Mouse (Mus musculus) frontal cortex, adult (tissue): ENCODE measurements around the gene Trpc5.

ENCODE experiments used
- ATAC-seq: cut with Nextera tagmentation; 2 replicates; pipeline ENCODE4 v1.9.2; 2017; ENCODE audit warnings: mild to moderate bottlenecking, moderate library complexity, mixed read lengths; ENCODE audit not compliant: low TSS enrichment

Trpc5 gene

DNA sequence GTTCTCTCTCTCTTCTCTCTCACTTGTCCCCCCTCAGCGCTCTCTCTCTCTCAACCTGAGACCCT lies at the start of gene Trpc5:
Gene Trpc5, minus strand, starts transcription at position 39 of the 65 bp plus-strand sequence.
- ATAC-seq = no peak

DNA sequence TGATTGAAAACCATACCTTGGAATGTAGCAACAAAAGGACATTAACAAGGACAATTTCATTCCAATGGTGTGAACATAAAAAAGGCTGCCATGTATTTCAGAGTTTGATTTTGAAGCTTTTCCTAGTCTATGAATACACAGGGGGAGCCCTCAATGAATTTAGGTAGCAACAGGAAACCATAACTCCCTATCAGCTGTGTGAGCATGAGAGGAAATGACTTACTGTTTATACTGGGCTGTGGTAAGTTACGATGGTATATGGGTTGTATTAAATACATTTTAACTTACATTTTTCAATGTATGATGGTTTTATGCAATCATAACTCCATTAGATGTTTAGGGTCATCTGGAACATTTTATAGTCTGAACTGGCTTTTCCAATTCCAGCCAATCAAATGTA lies 28.4 kb upstream of the Trpc5 start:
- no peak for ATAC-seq

DNA sequence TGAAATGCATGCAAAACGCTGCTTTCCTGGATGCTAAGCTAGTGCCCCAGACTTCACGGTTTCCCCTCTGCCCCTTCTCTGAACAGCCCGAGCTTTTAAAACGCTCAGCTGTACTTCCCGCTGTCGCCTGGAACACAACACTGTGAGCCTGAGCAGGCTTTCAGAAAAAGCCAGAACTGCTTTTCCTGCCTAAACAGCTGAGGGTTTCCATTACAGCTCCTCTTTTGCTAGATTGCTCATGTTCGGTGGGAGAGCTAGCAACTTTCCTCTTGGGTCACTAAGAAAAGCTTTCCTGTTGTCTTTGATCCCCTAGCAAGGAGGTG lies 1.8 kb upstream of the Trpc5 start:
- ATAC-seq = peak; percentile 64

DNA sequence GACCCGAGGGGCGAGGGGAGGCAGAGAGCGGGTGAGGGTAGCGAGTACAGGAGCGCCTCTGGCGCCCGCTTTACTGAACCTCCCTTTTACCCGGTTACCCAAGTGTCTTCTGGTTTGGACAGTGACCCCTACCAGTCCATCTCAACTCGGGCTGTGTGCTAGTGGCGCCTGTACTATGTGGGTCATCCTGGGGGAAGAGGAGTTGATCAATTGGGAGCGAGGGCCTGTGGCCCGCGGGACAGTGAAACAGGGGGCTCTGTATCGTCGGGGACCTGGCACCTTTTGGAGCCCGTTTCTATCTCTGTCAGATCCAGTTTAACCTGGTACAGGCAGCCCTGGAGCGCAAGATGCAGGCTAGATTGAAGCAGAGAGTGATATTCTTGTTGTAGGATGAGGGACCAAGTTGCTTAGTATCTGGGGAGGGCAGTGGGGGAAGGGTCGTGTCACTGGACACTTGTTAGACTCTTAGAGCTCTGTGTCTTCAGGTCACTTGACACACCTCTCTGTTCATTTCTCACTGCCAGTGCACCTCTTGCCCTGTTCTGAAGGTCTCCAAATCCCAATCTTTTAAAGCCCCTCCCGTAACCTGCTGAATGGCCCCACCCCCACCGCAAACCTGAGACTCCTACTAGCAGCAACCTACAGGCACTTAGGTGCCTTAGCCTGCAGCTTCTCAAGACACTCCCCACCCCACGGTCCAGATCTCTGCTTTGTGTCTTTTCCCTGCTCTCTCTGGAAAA lies 1.3 kb upstream of the Trpc5 start:
- peak; percentile 54 for ATAC-seq

DNA sequence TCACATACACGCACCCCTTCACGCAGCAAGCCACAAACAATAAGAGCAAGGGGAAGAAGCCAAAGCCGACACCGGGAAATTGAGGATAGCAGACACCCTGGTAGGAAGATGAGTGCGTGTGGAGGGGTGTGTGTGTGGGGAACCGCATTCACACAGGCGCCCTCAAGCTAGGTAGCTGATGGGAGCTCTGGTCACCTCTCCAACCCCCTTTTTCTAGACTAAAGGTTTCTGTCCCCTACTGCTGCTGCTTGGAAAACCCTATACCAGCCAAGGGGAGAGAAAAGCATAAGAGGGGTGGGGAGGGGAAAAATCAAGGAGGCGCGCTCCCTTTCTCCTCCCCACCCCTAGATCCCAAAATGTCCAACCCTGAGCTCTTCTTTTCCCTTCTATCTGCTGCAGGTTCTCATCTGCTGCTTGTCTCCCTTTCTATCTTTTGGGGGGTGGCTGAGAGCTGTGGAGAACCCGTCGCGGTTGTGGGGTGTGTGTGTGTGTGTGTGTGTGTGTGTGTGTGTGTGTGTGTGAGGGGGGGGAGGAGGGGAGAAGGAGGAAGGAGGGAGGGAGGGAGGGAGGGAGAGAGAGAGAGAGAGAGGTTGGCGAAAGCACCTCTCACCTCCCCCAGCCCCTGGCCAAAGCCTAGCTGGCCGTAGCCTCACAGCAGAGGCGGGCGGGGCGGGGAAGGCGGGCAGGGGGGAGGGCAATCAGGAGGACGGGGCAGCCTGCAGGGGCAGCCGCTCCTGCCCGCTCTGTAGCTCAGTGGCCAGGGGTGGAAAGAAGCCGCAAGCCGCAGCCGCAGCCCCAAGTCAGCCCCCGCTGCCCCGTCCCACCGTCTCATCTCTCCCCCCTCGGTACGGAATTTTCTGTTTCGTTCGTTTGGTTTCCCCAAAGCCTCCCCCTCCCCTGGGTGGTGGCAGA lies 483 bp upstream of the Trpc5 start, which contains the start of gene Rtl4:
Gene Rtl4, plus strand, starts transcription at position 701 of the 912 bp plus-strand sequence.
- peak; percentile 39; the same call in 1 of the 2 replicates for ATAC-seq

DNA sequence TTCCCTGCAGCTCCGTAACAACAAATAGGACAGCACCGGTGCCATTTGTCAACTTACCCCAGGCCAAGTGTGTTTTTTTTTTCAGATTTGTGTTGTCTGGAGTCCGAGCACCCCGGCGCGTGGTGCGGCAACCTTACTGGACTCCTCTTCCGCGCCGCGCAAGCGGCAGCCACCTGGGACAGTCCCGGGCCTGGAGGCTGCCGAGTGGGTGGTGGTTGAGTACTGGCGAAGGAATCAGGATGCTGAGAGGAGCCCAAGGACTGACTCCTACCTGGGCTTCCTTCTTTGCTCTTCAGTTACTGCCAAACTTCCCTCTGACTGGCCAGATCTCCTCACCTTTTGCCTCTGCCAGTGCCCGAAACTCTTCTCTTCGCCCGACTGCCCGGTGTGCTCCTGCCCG lies 238 bp downstream of the Trpc5 start:
- ATAC-seq = 0 out of 2 replicates have a peak, but pooled peaks have one; percentile 27

DNA sequence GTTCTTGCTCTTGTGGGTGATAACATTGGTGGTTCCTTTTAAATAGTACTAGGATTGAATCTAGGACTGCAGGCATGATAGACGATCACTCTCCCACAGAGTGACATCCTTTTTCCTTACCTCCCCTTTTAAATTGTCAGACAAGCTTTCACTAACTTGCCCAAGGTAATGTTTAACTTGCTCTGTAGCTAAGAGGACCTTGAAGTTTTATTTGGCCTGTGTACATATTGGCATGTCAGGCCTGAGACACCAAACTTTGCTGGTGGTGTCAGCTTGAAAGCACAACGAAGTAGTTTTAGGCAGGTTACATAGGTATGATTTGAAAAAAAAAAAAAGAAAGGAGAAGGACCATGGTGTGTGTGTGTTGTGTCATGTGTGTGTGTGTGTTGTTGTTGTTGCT lies 35.8 kb downstream of the Trpc5 start:
- ATAC-seq = no peak

DNA sequence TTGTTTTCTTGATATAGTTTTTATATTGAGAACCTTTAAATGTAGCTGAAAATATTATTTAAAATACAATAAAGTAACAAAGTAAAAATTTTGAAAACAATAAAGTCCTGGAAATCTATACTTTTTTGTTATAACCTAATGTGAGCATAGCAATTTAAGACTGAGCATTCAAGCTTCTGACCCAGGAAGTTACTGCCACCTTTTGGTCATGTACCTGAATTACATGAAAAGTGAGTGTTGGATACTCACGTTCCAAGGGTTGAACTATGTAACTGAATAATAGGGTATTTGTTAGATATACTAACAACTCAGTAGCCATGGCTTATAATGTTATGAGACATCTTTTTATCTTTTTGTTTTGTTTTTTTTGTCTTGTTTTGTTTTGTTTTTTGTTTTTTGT lies 42.6 kb downstream of the Trpc5 start:
- no peak for ATAC-seq

DNA sequence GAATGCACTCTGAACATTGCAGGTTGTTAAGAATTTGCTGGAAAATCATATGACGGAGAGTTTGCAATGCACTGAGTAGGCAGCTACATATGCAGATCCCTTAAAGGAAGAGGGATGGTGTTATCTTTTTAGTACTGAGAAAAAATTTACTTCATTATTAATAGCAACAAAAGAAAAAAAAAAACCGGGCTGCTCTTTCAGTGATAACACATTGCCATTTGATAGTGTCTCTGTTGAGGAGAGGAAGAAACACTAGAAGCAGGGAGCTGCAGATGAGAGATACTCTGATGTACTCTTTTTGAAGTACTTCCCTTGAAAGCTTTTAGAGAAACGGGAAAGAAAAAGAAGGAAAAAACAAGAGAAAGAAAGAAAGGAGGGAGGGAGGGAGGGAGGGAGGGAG lies 43.2 kb downstream of the Trpc5 start:
- no peak for ATAC-seq

DNA sequence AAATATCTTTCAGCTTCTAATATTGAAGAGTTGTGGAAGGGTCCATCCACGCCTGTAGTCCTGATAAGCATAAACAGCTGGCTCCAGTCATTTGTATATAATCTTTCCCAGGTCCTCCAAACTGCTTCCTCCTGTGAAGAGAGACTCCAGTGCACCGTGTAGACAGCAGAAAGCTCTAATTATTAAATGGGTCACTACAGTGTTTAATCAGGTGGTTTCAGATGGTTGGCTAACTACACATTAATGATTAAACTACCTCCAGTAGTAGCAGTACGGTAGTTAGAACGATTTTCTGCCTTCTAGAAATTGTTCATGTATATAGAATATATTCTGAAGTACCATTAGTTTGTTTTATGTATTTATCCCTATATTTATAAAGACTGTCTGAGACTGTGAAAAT lies 75.2 kb downstream of the Trpc5 start:
- ATAC-seq = no peak

DNA sequence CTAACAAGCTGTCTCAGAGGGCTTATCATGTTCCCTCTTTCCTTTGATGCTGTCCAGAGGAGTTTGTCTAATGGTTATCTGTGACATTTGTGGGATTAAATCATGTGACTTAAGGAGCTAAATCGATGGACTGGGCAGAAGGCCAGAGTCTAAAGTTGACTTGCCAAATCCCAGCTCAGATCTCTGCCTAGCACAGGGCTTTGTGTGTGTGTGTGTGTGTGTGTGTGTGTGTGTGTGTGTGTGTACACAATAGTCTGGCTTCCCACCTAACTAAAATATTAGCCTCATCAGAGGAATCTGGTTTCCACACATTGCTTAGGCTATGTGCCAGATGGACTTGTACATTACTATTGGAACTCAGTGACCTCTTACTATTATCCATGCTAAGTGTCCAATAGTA lies 151.5 kb downstream of the Trpc5 start:
- no peak for ATAC-seq

DNA sequence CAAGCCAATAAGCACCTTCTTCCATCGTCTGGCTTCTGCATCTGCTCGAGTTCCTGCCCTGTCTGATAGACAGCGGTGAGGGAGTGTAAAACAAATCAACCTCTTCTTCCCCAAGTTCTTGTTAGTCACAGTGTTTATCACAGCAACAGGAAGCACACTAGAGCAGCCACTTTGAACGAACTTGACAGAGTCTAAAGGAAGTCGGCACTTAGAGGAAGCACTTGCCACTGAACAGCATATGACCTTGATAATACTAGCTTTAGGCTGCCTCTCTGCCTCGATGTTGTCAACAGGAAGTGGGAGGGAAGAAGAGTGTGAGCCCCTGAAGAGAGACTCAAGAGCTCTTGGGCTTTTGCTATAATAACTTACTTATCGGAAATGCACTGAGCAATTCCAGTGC lies 161.9 kb downstream of the Trpc5 start:
- no peak for ATAC-seq

DNA sequence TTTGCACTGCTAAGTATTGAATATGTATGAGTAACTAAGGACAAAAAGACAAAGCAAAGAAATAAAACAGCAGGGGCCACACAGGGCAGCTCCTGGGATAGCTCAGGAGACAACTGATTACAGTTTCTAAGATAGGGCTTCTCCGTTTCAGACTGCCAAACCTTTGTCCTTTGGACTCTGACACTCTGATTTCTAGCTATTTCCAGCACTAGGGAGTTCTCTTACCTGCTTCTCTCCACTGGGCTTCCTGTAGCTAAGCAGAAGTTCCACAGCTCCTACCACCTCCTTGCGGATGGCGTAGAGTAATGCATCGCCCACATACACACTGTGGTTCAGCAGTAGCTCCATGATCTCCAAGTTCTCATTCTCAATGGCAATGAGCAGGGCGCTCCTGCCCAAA lies 164.7 kb downstream of the Trpc5 start:
- ATAC-seq = peak; percentile 52; the same call in 1 of the 2 replicates

DNA sequence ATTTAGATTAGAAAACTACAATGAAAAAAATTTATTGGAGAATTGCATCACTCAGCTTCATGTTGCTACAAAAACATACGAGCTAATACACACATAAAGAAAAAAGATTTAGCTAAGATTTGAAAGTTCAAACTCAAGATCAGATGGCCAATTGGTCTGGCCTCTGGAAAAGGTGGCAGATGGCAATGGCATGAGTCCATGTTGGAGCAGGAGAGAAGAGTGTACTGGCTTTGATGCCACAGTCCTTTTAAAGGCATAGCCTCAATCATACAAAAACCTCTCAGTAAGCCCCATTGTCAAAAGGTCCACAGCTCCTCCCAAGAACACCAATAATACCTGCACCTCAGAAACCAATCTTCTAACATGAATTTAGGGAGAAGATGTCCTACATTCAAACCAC lies 196.6 kb downstream of the Trpc5 start:
- no peak for ATAC-seq

DNA sequence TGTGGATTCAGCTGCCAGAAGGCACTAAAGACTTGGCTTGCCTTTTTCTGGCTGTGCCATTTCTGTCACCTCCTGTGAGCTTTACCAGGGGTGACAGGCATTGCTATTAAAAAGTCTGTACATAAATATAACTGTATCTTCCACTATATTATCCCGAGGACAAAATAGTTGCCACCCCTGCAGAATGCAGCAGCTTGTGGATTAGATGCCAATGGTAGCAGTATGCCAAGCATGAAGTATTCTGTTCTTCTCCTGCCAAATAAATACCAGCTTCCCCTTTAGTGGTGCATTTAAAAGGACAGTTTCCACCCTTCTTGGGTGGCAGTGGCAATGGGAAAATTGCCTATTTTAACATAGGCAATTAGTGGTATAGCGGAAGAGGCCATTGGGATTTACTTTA lies 223.6 kb downstream of the Trpc5 start:
- ATAC-seq = peak; percentile 88

DNA sequence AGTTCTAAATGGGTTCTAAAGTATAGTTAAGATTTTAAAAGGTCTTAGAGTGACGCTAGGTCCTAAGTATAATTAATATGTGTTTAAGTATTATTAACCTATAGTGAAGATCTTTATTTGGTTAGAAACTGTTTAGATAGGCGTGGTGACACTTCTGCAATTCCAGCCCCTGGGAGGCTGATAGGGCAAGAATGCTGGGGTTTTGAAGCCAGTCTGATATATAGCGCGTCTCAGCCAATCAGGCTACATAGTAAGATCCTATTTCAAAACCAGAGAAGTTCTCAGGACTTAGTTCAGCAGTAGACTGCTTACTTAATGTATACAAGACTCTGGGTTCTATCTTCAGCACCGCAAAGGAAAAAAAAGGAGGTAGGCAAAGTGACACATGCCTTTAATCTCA lies 231.7 kb downstream of the Trpc5 start, which contains the start of gene Trpc5os:
Gene Trpc5os, plus strand, starts transcription at position 301 of the 400 bp plus-strand sequence.
- no peak for ATAC-seq

DNA sequence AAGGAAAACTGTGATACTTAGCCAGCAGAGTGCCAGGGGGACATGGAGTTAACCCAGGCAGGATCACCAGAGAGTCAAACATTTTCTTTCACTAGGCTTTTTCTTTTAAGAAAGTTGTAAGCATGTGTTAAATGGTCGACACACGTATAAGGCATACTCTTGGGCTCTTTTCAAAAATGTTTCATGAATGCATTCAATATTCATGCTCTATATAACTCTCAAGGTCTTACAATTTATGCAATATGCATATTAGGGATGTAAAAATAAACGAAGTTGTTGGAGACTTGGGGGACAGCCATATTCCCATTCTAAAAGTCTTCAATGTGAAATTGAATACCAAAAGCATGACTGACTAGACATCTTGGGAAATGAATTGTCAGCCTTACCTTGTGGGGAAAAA lies 264.1 kb downstream of the Trpc5 start:
- peak; percentile 56 for ATAC-seq

DNA sequence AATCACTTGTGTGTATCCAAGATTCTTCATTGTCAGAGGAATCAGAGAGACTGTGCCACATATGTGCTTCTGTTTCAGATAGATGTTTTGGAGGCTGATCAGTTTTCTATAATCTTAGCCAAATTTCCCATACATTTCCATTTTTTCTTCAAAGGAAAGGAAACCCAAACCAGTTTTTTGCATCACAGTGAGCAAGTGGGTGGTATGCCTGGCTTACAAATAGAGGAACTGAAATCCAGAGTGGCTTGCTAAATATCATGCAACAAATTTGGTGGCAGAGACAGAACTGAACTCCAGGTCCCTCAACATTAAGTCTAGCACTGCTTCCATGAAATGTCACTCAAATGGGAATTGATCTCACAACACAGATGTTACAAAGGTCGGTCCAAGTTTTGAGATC lies 266.9 kb downstream of the Trpc5 start:
- peak; percentile 53 for ATAC-seq

DNA sequence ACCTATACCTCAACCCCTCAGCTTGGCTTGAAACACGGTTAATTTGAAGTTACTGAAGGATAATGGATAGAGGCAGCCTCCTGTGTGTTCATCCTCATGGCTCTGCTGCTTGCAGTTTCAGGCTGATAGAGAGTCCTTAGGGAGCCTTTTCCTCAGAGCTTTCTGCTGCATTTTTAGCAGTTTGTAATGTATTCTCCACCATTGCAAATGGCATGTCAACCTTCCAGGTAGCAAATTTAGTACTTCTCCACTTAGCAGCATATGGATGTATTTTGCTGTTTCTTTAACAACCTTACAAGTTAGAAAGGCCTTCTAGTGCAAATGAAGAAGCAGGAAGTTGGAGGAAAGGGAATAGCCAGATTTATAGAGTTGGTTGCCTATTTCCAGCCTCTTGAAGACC lies 267.7 kb downstream of the Trpc5 start:
- ATAC-seq = peak; percentile 86

DNA sequence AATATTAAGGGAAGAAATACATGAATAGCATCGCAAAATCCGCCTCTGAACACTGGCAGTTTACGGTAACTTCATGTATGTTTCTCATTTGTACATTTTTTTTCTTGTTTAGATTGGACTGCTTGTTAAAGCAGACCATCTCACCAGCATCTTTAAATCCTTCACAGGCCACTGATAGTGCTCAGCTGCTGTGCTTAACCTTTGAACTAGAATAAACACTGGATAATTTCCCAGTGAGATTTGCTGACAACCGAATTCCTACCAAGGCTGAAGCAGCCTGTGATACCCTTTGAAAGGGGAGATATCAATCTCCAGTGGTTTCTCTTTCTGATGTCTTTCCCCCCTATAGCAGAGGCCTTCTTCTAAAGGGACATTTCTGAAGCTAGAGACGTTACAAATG lies 279.9 kb downstream of the Trpc5 start:
- ATAC-seq = no peak

DNA sequence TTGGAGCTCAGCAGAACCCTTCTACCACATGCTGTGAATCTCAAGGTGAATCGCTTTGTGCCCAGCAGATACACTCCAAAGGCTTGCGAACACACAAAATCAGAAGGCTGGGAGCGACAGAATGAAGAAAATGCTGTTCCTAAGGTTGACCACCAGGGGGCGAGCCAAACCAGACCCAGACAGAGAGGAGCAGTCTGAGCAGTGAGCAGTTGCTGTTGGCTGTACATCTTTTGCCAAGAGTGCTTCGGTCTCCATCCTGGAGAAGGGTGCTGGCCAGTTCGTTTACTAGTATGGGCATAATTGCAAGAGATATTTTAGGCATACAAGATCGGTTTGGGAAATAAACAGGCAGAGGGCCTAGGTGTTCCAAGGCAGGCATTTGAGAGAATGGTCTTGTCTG lies 284.5 kb downstream of the Trpc5 start:
- peak; percentile 92 for ATAC-seq

DNA sequence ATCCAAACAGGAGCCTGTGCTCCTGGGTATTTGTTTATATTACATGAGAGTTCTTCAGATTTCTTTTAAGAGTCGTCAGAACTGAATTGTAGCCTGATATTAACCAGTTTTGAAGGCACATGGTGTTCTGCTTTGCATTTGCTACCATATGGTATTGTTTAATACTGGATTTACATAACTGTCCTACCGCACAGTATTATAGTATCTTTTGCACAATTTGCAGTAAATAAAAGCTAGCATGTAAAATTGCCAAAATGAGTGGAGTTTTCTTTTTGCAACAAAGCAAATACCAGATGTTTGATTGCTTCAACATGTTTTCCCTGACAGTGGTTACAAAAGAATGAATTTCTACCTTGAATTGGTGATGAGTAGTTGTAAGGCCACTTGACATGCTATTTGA lies 313.8 kb downstream of the Trpc5 start:
- ATAC-seq = no peak

DNA sequence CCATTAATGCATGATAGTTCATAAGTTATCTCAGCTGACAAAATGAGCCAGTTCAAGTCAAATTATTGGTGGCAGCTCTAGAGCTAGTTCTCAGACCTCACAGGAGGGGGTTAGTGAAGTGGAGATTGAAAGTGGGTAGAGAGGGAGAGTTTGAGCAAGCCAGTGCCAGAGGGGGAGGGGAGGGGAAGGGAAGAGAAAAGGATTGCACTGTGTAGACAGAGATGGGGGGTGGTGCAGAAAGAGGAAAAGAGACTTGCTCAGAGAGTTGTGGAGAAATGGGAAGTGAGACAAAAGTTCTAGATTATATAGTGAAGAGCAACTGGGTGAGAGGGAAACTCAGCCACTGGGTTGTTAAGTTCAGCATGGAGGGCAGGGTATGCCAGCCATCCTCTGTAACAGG lies 349.6 kb downstream of the Trpc5 start:
- no peak for ATAC-seq

DNA sequence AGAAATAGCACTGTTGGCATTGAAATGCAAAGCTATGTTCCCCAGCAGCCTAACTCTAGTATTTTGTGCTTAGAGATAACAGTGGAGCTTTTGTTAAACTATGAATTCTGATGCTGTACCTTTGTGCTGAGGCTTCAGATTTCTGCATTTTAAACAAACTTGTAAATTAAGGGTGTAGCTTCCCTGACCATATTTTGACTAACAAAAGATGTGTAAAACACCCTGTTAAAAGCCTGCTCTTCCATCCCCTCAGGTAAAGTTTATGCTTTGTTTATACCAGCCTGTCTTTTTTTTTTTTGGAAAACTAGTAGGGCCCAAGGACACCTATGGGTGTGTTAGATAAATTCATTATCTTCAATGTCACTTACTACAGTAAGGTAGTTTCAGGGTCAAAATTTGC lies 350.0 kb downstream of the Trpc5 start:
- no peak for ATAC-seq
